Comparison of ENCODE assay signal across 8 mouse cellular contexts in genomic region chr15:102692991-102693411, GRCm38 (mm10). TPM values are rescaled to one million over a fixed set of nuclear protein-coding genes. Genes with fewer than 3 reads are reported as not detected.
DNase-seq lines count a peak whose midpoint lies in the region; ATAC-seq and TF ChIP-seq lines count a peak whose summit lies in the region.

No protein-coding gene starts in this region.

- TF ChIP-seq CTCF in lung, adult 2 months (IDR thresholded peaks at IDR 0.05; ENCODE audit: insufficient read depth, low read length): no peak; the same call in 1 of the 2 replicates

- peak overlapping the region; percentile 33; the same call in 1 of the 2 replicates for H3K9ac ChIP-seq in forebrain, embryonic 11.5 days (ENCODE audit: low read length)
- H3K9ac ChIP-seq in neural tube, embryonic 13.5 days: peak overlapping the region; percentile 74

- WGBS in forebrain, embryonic 11.5 days: 1% methylated on average over 32 of the region's 32 CpGs
- WGBS in lung, adult 2 months: under 1% methylated on average over 32 of the region's 32 CpGs
- under 1% methylated on average over 32 of the region's 32 CpGs for WGBS in neural tube, embryonic 13.5 days

- intact Hi-C loops in heart, postnatal 14 days (cut with DNase I): no loop called here

- peak; percentile 30 to 46 for DNase-seq in CD8-positive naive resting alpha-beta T cell, adult 2 months (ENCODE audit: low read depth in 2 of 2, low spot score in 2 of 2)
- DNase-seq in brain, adult 2 months (ENCODE audit: low read depth, low spot score): peak; percentile 79
- peak; percentile 91 for DNase-seq in forebrain, embryonic 11.5 days (ENCODE audit: low spot score)
- DNase-seq in heart, postnatal 14 days: peak; percentile 75 to 76
- DNase-seq in kidney, postnatal 36 days: peak; percentile 62 to 70
- DNase-seq in lung, adult 2 months: peak; percentile 51
- peak; percentile 45 to 53 for DNase-seq in thymus, postnatal 36 days

- peak overlapping the region; percentile 31 for H3K4me3 ChIP-seq in forebrain, embryonic 11.5 days (ENCODE audit: low read depth, low read length)
- H3K4me3 ChIP-seq in lung, adult 2 months (replicated peaks; ENCODE audit: extremely low read depth, low read depth, low read length): peak overlapping the region; percentile 6
- peak overlapping the region; percentile 43 for H3K4me3 ChIP-seq in neural tube, embryonic 13.5 days

- H3K4me2 ChIP-seq in forebrain, embryonic 11.5 days (ENCODE audit: low read depth, low read length, severe bottlenecking): peak overlapping the region; percentile 56
- peak overlapping the region; percentile 74 for H3K4me2 ChIP-seq in neural tube, embryonic 13.5 days

- H3K36me3 ChIP-seq in forebrain, embryonic 11.5 days (ENCODE audit: control insufficient read depth, insufficient read depth, low read length): no peaks in the 10 kb centered on the region
- no peaks in the 10 kb centered on the region for H3K36me3 ChIP-seq in neural tube, embryonic 13.5 days

- ATAC-seq in forebrain, embryonic 11.5 days (replicated peaks; ENCODE audit: low FRiP score): peak; percentile 91
- peak; percentile 68 for ATAC-seq in neural tube, embryonic 13.5 days (ENCODE audit: low read depth)

- peaks cover 5% of the 10 kb centered on the region; the same call in 1 of the 2 replicates for H3K4me1 ChIP-seq in forebrain, embryonic 11.5 days (replicated peaks; ENCODE audit: control insufficient read depth, insufficient read depth, low read length)
- peaks cover 7% of the 10 kb centered on the region for H3K4me1 ChIP-seq in lung, adult 2 months (ENCODE audit: control insufficient read depth, insufficient read depth, low read length)
- peaks cover 62% of the 10 kb centered on the region for H3K4me1 ChIP-seq in neural tube, embryonic 13.5 days (replicated peaks)

- H3K27ac ChIP-seq in forebrain, embryonic 11.5 days (ENCODE audit: low read depth, low read length): no peak overlapping the region
- peak overlapping the region; percentile 90 for H3K27ac ChIP-seq in neural tube, embryonic 13.5 days (replicated peaks)

- H3K9me3 ChIP-seq in forebrain, embryonic 11.5 days (ENCODE audit: control insufficient read depth, low read length): no peaks in the 10 kb centered on the region
- no peaks in the 10 kb centered on the region for H3K9me3 ChIP-seq in neural tube, embryonic 13.5 days

- H3K27me3 ChIP-seq in forebrain, embryonic 11.5 days (ENCODE audit: control insufficient read depth, insufficient read depth, low read length): peaks cover 66% of the 10 kb centered on the region
- H3K27me3 ChIP-seq in neural tube, embryonic 13.5 days: peaks cover 80% of the 10 kb centered on the region

- no peak for TF ChIP-seq POLR2A in lung, adult 2 months (IDR thresholded peaks at IDR 0.05; ENCODE audit: borderline replicate concordance, extremely low read depth, low read depth, low read length)

RNA-seq across cellular contexts. Expression of gene Atp5g2, which starts 20.8 kb away (rescaled TPM):
- 52.7 and 58.4 TPM in 2 replicates for polyA plus RNA-seq in forebrain, embryonic 11.5 days (2014; fragmentation: Nextera tagmentation; extraction: Ambion mirVana)
- total RNA-seq in heart, postnatal 14 days (2021): 10 to 100 TPM; 22.8 to 37.2 TPM
- 250 and 262 TPM in 2 replicates for polyA plus RNA-seq in lung, adult 2 months (2012; rRNA removed)
- 45.9 and 48.1 TPM in 2 replicates for polyA plus RNA-seq in neural tube, embryonic 13.5 days (2015; fragmentation: Nextera tagmentation; extraction: Ambion mirVana)

RNA-seq across cellular contexts. Expression of gene Calcoco1, which starts 29.0 kb away (rescaled TPM):
- polyA plus RNA-seq in forebrain, embryonic 11.5 days (2014; fragmentation: Nextera tagmentation; extraction: Ambion mirVana): 30.4 and 31.1 TPM in 2 replicates
- 100 to 1,000 TPM in 1 of 2 experiments, 10 to 100 TPM in 1; 89.5 to 104 TPM for total RNA-seq in heart, postnatal 14 days (2021)
- polyA plus RNA-seq in lung, adult 2 months (2012; rRNA removed): 76.5 and 105 TPM in 2 replicates
- polyA plus RNA-seq in neural tube, embryonic 13.5 days (2015; fragmentation: Nextera tagmentation; extraction: Ambion mirVana): 35.7 and 41.9 TPM in 2 replicates

Comparison
In these comparisons a context has a peak if more than half of its experiments do, and no peak if none do; other contexts are left out.
1. DNase-seq: peak in every context shown above with its lines; median percentile 91 in forebrain, embryonic 11.5 days; 79 in brain, adult 2 months; 76 in heart, postnatal 14 days; 66 in kidney, postnatal 36 days; 51 in lung, adult 2 months; 49 in thymus, postnatal 36 days; 38 in CD8-positive naive resting alpha-beta T cell, adult 2 months.